Comparison of ENCODE assay signal across 11 mouse cellular contexts in genomic region chr11:71422291-71422840, GRCm38 (mm10).
"Had no signal": no experiment of that assay in that cellular context is flagged by ENCODE, and none has a peak within 500 bp of the region (broad histone marks: within the 10 kb centered on the region; RNA-seq: fewer than 3 reads in every experiment).

No protein-coding gene starts in this region.

- H3K4me3 ChIP-seq: limb, embryonic 10.5 days; liver, embryonic 15.5 days; midbrain, embryonic 13.5 days had no signal

- DNase-seq: kidney, adult 11 months; kidney, postnatal 10 days; kidney, postnatal 4 days; lung, adult 2 months; lung, postnatal 36 days; right cerebral cortex, postnatal 4 days; spleen, adult 18-20 months; thymus, postnatal 4 days had no signal

- H3K27ac ChIP-seq: limb, embryonic 10.5 days; liver, embryonic 15.5 days; midbrain, embryonic 13.5 days had no signal
